Mouse (Mus musculus) forebrain, embryonic 10.5 days (tissue): Measurements from ENCODE around the gene Bicral. TPM values are rescaled to one million over a fixed set of nuclear protein-coding genes. Genes with fewer than 3 reads are reported as not detected.

Experiments used
- DNase-seq: peaks from one replicate; pipeline ENCODE4 v3.0.0-alpha.2; 2017; ENCODE audit warnings: low spot score; ENCODE audit errors: extremely low spot score
- H3K27ac ChIP-seq: fragments of 300-500 bp; sonication (generic); 2 replicates; pipeline ENCODE4 v1.5.1; 2016; ENCODE audit warnings: mild to moderate bottlenecking
- H3K27me3 ChIP-seq: fragments of 300-500 bp; sonication (generic); 2 replicates; pipeline ENCODE4 v1.6.1; 2016; ENCODE audit warnings: mild to moderate bottlenecking; ENCODE audit not compliant: poor library complexity, severe bottlenecking
- H3K36me3 ChIP-seq: fragments of 300-500 bp; sonication (generic); replicated peaks from 2 replicates; pipeline ENCODE4 v1.6.1; 2016; ENCODE audit warnings: mild to moderate bottlenecking, moderate library complexity
- H3K4me1 ChIP-seq: fragments of 300-500 bp; sonication (generic); 2 replicates; pipeline ENCODE4 v1.6.1; 2016
- H3K4me3 ChIP-seq: fragments of 300-500 bp; sonication (generic); 2 replicates; pipeline ENCODE4 v1.5.1; 2016; ENCODE audit warnings: mild to moderate bottlenecking, moderate library complexity
- H3K9me3 ChIP-seq: fragments of 300-500 bp; sonication (generic); 2 replicates; pipeline ENCODE4 v1.6.1; 2016; ENCODE audit warnings: mild to moderate bottlenecking, moderate library complexity
- WGBS: fragments of 180-500 bp; shearing (Covaris S2); methylation state at CpG from one replicate; pipeline ENCODE4 v1.1.7; 2016; 5-methylcytosine and 5-hydroxymethylcytosine counted together
- polyA plus RNA-seq: library from polyadenylated mRNA; unstranded; fragments of >200 nt; fragmentation: Nextera tagmentation; extraction: Ambion mirVana; gene quantifications from 2 replicates; pipeline ENCODE4 v1.2.1, GENCODE M21; 2016

The Bicral gene
- polyA plus RNA-seq, result 2.9 and 4.1 TPM in 2 replicates

GRCm38 (mm10) chr17:46857903-46858748, at the start of gene Bicral:
TSS of gene Bicral (minus strand) at chr17:46858482.
- Histone ChIP-seq H3K27me3 (no peaks in the 10 kb centered on the region), H3K4me1 (peaks cover 50% of the 10 kb centered on the region), H3K27ac (peak within 1 kb of the TSS; percentile 100), H3K4me3 (peak within 1 kb of the TSS; percentile 96), H3K36me3 (peaks cover 12% of the 10 kb centered on the region), H3K9me3 (no peaks in the 10 kb centered on the region)
- DNase-seq, result peak; percentile 71
- WGBS, result 1% methylated on average over 57 of the region's 65 CpGs

GRCm38 (mm10) chr17:46903876-46904490, 45.7 kb upstream of the Bicral start:
- peak; percentile 83 for DNase-seq
- Histone ChIP-seq H3K9me3 (no peaks in the 10 kb centered on the region), H3K4me3 (peak overlapping the region; percentile 3; the same call in 1 of the 2 replicates), H3K27me3 (no peaks in the 10 kb centered on the region), H3K36me3 (no peaks in the 10 kb centered on the region), H3K4me1 (peaks cover 4% of the 10 kb centered on the region; the same call in 1 of the 2 replicates), H3K27ac (peak overlapping the region; percentile 58)
- 22% methylated on average over 19 of the region's 19 CpGs for WGBS

GRCm38 (mm10) chr17:46900941-46901340, 42.7 kb upstream of the Bicral start:
- Histone ChIP-seq H3K27me3 (no peaks in the 10 kb centered on the region), H3K9me3 (no peaks in the 10 kb centered on the region; the same call in 1 of the 2 replicates), H3K4me3 (no peak overlapping the region), H3K27ac (no peak overlapping the region), H3K36me3 (no peaks in the 10 kb centered on the region), H3K4me1 (peaks cover 4% of the 10 kb centered on the region; the same call in 1 of the 2 replicates)
- DNase-seq, result no peak
- WGBS, result 67% methylated on average over 2 of the region's 2 CpGs

GRCm38 (mm10) chr17:46897221-46897950, 39.1 kb upstream of the Bicral start:
- peaks cover 8% of the 10 kb centered on the region for H3K4me1 ChIP-seq
- no peaks in the 10 kb centered on the region for H3K27me3 ChIP-seq
- WGBS, result 60% methylated on average over 13 of the region's 13 CpGs
- H3K9me3 ChIP-seq, result no peaks in the 10 kb centered on the region; the same call in 1 of the 2 replicates
- no peak for DNase-seq
- H3K27ac ChIP-seq, result no peak overlapping the region
- no peak overlapping the region for H3K4me3 ChIP-seq
- H3K36me3 ChIP-seq, result peaks cover 17% of the 10 kb centered on the region

- peaks cover 23% of the 10 kb centered on the region for H3K36me3 ChIP-seq
- H3K4me3 ChIP-seq, result no peak overlapping the region
- 93% methylated on average over 9 of the region's 9 CpGs for WGBS
- H3K9me3 ChIP-seq, result no peaks in the 10 kb centered on the region; the same call in 1 of the 2 replicates
- H3K4me1 ChIP-seq, result peaks cover 25% of the 10 kb centered on the region
- no peak overlapping the region for H3K27ac ChIP-seq
- no peaks in the 10 kb centered on the region for H3K27me3 ChIP-seq
- no peak for DNase-seq
Measured at GRCm38 (mm10) chr17:46895426-46895825, 37.1 kb upstream of the Bicral start.

- Histone ChIP-seq H3K27me3 (no peaks in the 10 kb centered on the region), H3K9me3 (no peaks in the 10 kb centered on the region), H3K4me3 (peak overlapping the region; percentile 91), H3K27ac (peak overlapping the region; percentile 94), H3K36me3 (peaks cover 23% of the 10 kb centered on the region), H3K4me1 (peaks cover 40% of the 10 kb centered on the region)
- no peak for DNase-seq
- 2% methylated on average over 64 of the region's 64 CpGs for WGBS
Measured at GRCm38 (mm10) chr17:46890843-46891594, 32.7 kb upstream of the Bicral start.

- H3K4me1 ChIP-seq, result peaks cover 47% of the 10 kb centered on the region
- H3K4me3 ChIP-seq, result peak within 1 kb of the TSS; percentile 91
- H3K9me3 ChIP-seq, result no peaks in the 10 kb centered on the region
- peak; percentile 99 for DNase-seq
- under 1% methylated on average over 40 of the region's 40 CpGs for WGBS
- H3K27ac ChIP-seq, result peak within 1 kb of the TSS; percentile 94
- H3K36me3 ChIP-seq, result peaks cover 23% of the 10 kb centered on the region
- no peaks in the 10 kb centered on the region for H3K27me3 ChIP-seq
Measured at GRCm38 (mm10) chr17:46890116-46890815, 32.0 kb upstream of the Bicral start, which contains the start of gene Tbcc. TSS of gene Tbcc (plus strand) at chr17:46890684.

GRCm38 (mm10) chr17:46889450-46890084, 31.3 kb upstream of the Bicral start:
- Histone ChIP-seq H3K27me3 (no peaks in the 10 kb centered on the region), H3K4me1 (peaks cover 47% of the 10 kb centered on the region), H3K9me3 (no peaks in the 10 kb centered on the region), H3K36me3 (peaks cover 23% of the 10 kb centered on the region), H3K27ac (peak overlapping the region; percentile 94), H3K4me3 (peak overlapping the region; percentile 91)
- WGBS, result under 1% methylated on average over 44 of the region's 44 CpGs
- DNase-seq, result peak; percentile 75

- Histone ChIP-seq H3K4me3 (peak overlapping the region; percentile 91), H3K27ac (peak overlapping the region; percentile 94), H3K36me3 (peaks cover 19% of the 10 kb centered on the region), H3K27me3 (no peaks in the 10 kb centered on the region), H3K4me1 (peaks cover 47% of the 10 kb centered on the region), H3K9me3 (no peaks in the 10 kb centered on the region)
- 33% methylated on average over 16 of the region's 16 CpGs for WGBS
- no peak for DNase-seq
Measured at GRCm38 (mm10) chr17:46888511-46889212, 30.4 kb upstream of the Bicral start.

- Histone ChIP-seq H3K9me3 (no peaks in the 10 kb centered on the region), H3K27ac (0 out of 2 replicates have a peak overlapping the region, but pooled peaks have one; percentile 11), H3K27me3 (no peaks in the 10 kb centered on the region), H3K4me1 (peaks cover 26% of the 10 kb centered on the region), H3K4me3 (no peak overlapping the region), H3K36me3 (no peaks in the 10 kb centered on the region)
- 61% methylated on average over 17 of the region's 17 CpGs for WGBS
- DNase-seq, result no peak
Measured at GRCm38 (mm10) chr17:46885910-46886643, 27.8 kb upstream of the Bicral start.
